Mouse (Mus musculus) right cerebral cortex, adult 2 months (tissue): Measurements from ENCODE around the gene Cd79a.
"Not testable (repeated sequence)": the region's sequence is repeated elsewhere in the genome, so short reads cannot be mapped to it uniquely, and the experiment has no call there.

Experiments used
- DNase-seq, 2 experiments: peaks; one replicate each; pipeline ENCODE4 v3.0.0; 2021 to 2022; ENCODE audit warnings: low spot score in 2 of 2

Cd79a gene

DNA sequence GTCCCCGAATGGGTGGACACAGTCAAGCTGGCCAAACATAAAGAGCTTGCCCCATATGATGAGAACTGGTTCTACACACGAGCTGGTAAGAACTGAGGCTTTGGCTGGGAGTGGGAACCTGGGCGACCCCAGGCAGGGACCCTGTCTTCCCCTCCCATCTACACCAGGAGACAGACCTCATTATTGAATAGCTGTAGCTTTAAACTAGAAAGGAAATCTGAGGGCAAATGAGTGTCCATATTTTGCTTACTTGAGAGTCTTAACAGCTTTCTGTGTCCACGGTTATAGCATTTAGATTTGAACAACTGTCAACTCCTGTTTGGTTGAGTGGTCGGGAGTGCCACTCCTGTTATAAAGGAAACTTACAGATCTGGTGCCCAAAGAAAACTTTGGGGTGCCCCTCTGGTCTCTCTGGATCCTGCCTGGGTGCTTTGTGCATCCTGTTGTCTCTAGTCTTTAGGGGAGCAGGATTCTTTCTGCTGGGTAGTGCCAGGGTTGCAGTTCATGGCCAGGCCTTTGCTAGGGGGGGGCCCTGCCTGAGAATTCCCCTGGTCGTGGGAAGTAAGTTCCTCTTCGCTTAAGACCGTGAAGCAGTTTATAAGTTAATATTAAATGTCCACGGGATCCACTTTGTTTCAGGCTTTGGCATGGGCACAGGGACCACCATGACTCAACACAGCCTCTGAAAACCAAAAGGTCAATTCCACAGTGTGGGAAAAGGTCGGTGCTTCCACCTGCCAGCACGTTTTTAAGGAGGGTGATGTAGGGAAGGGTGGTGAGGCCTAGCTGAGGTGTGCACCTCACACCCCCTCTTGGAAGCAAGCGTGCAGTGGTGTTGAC lies 11.5 kb upstream of the Cd79a start:
- no peak for DNase-seq

- DNase-seq: no peak
Observed at GRCm38 (mm10) chr7:24886308-24886633, 10.9 kb upstream of the Cd79a start.

GRCm38 (mm10) chr7:24887096-24887495 lies 10.1 kb upstream of the Cd79a start:
- DNase-seq: no peak

DNA sequence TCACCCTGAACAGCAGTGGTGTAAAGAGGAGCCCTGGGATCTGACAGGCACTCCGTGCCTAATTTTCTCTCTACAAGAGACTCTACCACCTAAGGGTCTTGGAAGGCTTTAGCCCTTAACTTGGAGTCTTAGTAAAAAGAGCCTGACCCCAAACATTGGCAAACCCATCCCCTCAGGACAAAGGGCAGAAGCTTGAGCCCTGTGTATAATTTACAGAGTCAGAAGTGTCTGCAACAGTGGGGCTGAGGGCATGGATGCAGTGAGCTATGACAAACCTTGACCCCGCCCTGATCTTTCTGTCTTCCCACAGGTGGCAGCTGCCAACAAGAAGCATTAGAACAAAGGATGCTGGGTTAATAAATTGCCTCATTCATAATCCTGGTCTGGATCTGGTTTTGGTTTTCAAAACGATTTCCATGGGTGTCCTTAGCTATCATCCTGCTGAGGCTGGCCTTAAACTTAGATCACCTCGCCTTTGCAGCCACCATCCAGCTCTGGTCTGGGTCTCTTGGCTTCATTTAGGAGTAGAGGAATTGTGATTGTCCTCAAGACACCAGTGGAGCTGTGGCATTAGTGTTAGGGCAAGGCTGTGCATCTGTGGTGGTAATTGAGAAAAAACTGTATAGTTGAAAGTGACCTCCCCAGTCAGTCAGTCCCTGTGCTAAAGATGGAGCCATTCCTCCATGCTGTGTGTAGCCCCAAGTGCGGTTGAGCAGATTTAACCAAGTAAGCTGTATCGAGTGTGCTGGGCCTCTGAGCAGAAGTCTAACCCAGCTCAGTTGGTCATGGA lies 7.6 kb upstream of the Cd79a start:
- DNase-seq: no peak

DNA sequence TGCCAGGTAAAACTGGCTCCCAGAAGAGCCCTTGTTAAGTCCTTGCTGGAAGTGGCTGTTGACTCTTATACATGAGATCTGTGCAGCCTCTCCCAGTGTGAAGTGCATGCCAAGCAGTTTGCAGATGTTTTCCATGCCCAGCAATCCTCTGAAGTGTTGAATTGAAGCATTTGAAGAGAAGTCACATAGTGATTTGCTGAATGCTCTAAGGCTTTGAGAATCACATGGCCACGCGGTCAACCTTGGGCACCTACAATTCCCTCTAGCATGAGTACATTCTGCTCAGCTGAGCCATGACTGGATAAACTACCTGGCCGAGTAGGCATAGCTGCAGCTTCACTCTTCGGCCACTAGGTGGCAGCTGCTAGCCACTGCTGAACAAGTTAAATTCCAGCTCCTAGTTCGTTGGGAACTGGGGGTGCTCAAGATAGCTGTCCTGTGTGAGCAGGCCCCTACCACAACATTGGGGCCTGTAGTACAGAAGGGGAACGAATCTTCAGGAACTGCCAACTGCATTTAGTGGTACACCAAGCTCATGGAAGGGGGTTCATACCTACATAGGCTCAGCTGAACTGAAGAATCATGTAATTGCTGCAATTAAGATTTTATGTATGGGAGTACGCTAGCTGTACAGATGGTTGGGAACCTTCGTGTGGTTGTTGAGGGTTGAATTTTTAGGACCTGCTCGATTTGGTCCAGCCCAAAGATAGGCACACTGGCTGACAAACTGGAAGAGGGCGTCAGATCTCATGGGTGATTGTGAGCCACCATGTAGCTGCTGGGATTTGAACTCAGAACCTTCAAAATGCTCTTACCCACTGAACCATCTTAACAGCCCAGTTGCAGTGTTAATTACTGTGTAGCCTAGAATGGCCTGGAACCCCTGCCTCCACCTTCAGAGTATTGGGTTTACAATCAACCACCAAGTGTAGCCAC lies 6.6 kb upstream of the Cd79a start:
- DNase-seq: peak; percentile 71 to 75

DNA sequence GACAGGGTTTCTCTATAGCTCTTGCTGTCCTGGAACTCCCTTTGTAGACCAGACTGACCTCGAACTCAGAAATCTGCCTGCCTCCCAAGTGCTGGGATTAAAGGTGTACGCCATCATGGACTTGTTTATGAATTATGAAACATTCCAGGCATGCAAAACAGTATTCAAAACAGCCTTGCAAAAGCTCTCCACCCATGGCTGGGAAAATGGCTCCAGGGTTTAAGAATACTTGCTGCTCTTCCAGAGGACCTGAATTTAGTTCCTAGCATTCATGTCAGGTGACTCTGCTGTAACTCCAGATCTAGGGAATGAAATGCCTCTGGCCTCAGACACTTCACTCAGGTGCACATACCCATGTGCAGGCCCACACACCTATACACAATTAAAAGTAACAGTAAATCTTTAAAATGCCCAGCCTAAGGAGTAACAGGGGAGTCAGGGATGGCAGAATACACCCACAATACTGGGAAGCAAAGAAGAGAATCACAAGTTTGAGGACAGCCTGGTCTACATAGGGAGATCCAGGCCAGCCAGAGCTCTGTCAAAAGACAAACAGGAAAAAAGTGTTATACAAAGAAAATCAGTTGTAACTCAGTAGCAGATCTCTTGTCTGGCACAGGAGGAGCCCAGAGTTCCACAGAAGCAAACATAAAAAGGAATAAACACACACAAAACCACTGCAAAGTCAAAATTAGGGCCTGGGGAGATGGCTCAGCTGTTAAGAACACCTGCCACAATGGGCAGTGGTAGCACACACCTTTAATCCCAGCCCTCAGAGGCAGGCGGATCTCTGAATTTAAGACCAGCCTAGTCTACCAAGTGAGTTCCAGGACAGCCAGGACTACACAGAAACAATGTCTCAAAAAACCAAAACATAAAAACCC lies 5.7 kb upstream of the Cd79a start:
- DNase-seq: no peak

GRCm38 (mm10) chr7:24892125-24892583 lies 5.0 kb upstream of the Cd79a start:
- no peak for DNase-seq

GRCm38 (mm10) chr7:24895749-24896148 lies 1.4 kb upstream of the Cd79a start:
- DNase-seq: not testable (repeated sequence)

GRCm38 (mm10) chr7:24896269-24896668 lies 912 bp upstream of the Cd79a start:
- DNase-seq: no peak

- DNase-seq: no peak
Observed at GRCm38 (mm10) chr7:24897959-24898358, 778 bp downstream of the Cd79a start.

GRCm38 (mm10) chr7:24901114-24901513 lies 3.9 kb downstream of the Cd79a start:
- no peak for DNase-seq

DNA sequence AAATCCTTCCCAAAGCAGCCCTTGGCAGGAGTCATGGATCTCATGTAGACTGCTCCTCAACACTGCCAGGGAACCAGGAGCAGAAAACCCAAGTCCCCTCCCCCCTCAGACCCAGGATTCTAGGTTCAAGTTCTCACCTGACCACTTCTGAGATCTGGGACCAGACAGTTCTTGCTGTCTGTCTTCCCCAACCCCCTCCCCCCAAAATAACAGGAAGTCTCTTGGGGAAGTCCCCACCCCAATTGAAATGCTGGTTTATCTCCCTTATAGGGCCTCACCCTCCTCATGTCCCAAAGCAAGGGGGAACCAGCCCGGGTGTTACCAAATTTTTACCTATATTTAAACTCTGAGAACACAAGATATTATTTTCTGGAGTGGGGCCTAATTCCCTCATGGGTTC lies 4.7 kb downstream of the Cd79a start:
- DNase-seq: no peak

DNA sequence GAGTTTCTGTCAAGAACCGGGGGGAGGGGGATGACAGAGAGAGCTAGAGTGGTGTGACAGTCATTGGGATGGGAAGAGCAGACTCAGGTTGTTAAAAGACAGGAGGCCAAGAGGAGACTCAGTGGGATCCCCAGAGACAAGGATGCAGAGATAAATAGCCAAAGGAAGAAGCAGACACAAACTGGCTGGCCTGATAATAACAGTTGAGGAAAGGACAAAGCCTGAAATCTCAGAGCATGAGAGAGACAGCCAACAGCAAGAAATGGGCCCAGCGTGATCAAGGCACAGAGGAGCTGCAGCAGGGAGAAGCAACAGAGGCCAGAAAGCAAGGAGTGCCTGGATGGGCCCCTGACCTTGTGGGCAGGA lies 5.1 kb downstream of the Cd79a start:
- DNase-seq: no peak

DNA sequence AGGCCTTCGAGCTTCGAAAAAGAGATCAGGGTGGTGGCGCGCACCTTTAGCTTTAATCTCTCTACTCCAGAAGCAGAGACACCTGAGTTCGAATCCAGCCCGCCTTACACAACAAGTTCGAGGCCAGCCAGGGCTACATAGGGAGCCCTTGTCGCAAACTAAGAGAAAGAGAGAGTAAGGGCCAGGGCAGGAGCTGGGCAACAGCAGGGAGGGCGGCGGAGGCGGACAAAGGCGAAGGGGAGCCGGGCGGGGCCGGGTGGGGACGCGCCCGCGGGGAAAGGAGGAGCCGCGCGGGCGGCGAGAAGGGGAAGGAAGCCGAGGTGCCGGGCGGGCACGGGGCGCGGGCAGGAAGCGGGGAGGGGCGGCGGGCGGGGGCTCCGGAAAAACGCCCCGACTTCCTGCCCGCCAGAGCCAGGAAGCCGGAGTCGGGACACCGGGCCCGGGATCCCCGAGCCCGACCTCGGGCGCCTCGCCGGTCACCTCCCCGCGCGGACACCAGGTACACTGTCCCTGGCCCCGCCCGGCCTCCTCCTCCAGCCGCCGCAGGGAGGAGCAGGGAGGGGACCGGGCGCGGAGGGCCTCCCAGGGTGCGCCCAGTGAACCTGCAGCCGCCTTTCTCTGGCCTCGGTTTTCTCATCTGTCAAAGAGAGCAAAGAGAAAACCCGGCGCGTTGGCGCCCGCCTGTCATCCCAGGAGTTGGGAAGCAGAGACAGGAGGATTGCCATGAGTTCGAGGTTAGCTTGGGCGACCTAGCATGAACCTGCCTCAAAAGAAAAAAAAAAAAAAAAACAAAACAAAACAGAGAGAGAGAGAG lies 5.7 kb downstream of the Cd79a start, which contains the start of gene Arhgef1:
TSS of gene Arhgef1 (plus strand) at position 283 of the 814 bp plus-strand sequence.
- DNase-seq: peak in 1 of 2 experiments; percentile 26

DNA sequence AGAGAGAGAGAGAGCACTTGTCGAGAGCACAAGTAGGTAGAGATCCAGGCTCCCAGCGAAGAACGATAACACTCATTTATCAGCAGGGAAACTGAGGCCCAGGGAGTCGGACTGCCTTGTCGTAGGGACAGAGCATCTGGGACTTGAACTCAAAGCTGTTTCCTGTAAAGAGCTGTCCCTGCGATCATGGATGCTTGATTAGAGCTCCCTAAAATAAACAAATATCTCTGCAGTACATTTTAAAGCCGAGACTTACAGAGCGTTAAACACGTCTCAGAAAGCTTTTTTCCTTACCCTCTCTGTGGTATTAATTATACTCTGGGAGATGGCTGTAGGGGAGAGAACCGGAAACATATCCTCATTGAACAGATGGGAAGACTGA lies 6.3 kb downstream of the Cd79a start:
- DNase-seq: no peak

DNA sequence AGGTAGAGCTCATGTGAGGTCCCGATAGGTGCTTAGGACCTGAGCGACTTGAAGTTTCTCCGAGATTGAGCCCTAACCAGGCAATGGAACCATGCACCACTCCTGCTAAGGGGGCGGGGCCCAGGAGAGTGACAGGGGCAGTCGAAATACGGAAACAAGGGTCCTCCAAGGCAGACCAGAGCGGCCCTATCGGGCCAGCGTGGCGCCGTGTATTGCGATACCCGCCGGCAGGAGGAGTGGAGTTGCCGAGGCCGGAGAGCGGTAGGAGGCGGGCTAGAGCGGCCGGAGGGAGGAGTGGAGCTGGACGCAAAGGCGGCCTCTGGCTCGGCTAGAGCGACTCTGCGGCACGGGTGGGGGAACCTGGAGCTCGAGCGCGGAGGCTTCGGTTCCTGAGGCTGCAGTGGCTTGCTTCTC lies 6.9 kb downstream of the Cd79a start:
- peak; percentile 97 for DNase-seq

DNA sequence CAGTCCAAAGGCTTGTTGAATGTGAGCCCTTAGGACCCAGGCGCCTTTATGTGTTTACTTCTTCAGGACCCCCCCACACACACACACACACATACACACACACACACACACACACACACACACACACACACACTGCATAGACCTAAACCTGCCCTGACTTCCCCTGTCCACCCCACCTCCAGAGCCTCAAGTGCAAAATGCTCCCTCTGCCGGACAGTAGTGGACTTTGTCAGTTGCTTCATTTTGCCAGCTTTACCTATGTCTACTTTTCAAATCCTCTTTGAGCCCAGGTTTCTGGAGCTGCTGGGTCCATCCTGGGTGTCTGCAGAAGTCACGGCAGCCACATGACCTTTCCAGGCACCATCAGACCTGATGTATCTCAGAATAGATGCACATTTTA lies 7.8 kb downstream of the Cd79a start:
- DNase-seq: peak; percentile 39 to 69

DNA sequence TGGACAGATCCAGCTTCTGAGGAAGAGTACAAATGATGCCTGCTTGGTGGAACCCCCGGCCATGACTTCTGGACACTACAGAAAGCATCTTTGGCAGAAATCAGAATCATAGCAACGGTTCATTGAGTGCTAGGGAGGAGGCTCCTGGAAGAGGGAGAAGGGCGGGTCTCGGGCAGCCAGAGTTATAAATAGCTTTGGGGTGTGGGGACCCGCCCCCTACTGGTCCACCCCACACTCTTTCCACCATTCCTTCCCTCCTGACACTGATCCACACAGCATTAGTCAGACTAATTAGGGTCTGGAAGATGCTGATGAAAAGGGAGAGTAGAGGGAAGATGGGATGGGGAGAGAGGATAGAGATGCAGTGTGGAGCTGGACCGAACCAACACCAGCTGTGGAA lies 9.4 kb downstream of the Cd79a start:
- no peak for DNase-seq

DNA sequence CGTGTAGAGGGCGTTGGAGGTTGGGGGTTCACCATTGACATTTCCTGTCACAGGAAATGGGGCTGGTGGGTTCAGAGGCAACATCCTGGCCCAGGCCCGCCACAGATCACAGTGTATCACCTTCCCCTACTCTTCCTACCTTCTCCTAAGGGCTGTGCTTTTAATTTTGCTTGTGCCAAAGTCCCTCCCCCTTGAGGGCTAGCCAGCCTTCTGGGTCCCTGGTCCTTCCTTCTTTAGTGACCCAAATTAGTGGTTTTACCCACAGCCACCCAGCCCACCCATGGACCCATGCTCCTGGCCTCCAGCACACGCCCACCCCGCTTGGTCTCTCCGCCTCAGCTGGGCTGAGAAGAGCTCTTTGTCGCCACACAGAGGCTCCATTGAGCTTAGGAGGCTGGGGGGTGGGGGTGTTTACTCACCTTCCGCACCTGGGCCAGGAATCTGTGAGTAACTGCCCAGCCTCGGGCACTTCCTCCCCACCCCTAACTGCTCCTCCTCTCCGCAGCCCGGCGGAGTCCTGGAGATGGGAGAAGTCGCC lies 10.1 kb downstream of the Cd79a start:
- no peak for DNase-seq

DNA sequence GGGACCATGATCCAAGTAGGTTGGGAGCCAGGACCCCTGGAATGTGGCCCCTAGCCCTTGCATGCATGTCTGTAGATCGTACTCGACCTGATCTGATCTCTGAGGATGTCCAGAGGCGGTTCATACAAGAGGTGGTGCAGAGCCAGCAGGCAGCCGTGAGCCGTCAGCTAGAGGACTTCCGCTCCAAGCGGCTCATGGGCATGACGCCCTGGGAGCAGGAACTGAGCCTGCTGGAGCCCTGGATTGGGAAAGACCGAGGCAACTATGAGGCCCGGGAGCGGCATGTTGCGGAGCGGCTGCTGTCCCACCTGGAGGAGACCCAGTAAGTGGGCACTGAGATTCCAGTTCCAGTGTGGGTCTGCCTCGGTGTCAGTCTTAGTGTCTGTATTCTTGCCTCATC lies 15.3 kb downstream of the Cd79a start:
- no peak for DNase-seq
